Mouse (Mus musculus): ENCODE results near the gene Amigo1.
A peak's percentile ranks its signal among the peaks of the same experiment; 100 is the strongest.

GRCm38 (mm10) chr3:108200329-108201323 lies 14.5 kb downstream of the Amigo1 start, which contains the start of gene Cyb561d1:
- TF ChIP-seq CTCF (IDR thresholded peaks at IDR 0.05; ENCODE audit: borderline replicate concordance, extremely low read depth, insufficient read depth, insufficient read length) (peak; percentile 43; the same call in 1 of the 2 replicates), POLR2A (IDR thresholded peaks at IDR 0.05; ENCODE audit: borderline replicate concordance, extremely low read depth, insufficient read depth, insufficient read length, poor library complexity, severe bottlenecking) (no peak)
